Mouse (Mus musculus) thymus, postnatal 0 days (tissue): ENCODE measurements around the gene Wbp2nl. TPM values are rescaled to one million over a fixed set of nuclear protein-coding genes. Genes with fewer than 3 reads are reported as not detected.
"Not testable (repeated sequence)": the region's sequence is repeated elsewhere in the genome, so short reads cannot be mapped to it uniquely, and the experiment has no call there.

Experiments
- DNase-seq: peaks from one replicate; pipeline ENCODE4 v3.0.0-alpha.2; 2015; ENCODE audit warnings: low spot score
- polyA plus RNA-seq: library from polyadenylated mRNA; unstranded; fragments of >200 nt; fragmentation: Nextera tagmentation; extraction: Ambion mirVana; gene quantifications from 2 replicates; pipeline ENCODE4 v1.2.1, GENCODE M21; 2015

Wbp2nl gene
- polyA plus RNA-seq, 1 experiment from 2014 or later, result 0.22 TPM

GRCm38 (mm10) chr15:82348258-82348998 lies 49.7 kb downstream of the Wbp2nl start:
- no peak for DNase-seq

- DNase-seq, result no peak
These were observed 50.2 kb downstream of the Wbp2nl start for GRCm38 (mm10) chr15:82348999-82349341.

GRCm38 (mm10) chr15:82350349-82350748 lies 51.6 kb downstream of the Wbp2nl start:
- no peak for DNase-seq

- DNase-seq, result no peak
These were observed 52.7 kb downstream of the Wbp2nl start for GRCm38 (mm10) chr15:82351480-82351879.

- DNase-seq, result peak; percentile 36
These were observed 54.5 kb downstream of the Wbp2nl start for GRCm38 (mm10) chr15:82353078-82353744.

GRCm38 (mm10) chr15:82353745-82354113 lies 55.0 kb downstream of the Wbp2nl start:
- DNase-seq, result no peak

- peak; percentile 99 for DNase-seq
These were observed 55.6 kb downstream of the Wbp2nl start, which contains the start of gene Ndufa6 for GRCm38 (mm10) chr15:82354126-82354945. Gene Ndufa6, minus strand, starts transcription at chr15:82354322.

GRCm38 (mm10) chr15:82358431-82359260 lies 59.9 kb downstream of the Wbp2nl start:
- no peak for DNase-seq

GRCm38 (mm10) chr15:82361459-82362018 lies 62.8 kb downstream of the Wbp2nl start:
- DNase-seq, result peak; percentile 67

GRCm38 (mm10) chr15:82362234-82362633 lies 63.5 kb downstream of the Wbp2nl start:
- DNase-seq, result no peak

GRCm38 (mm10) chr15:82363801-82364200 lies 65.0 kb downstream of the Wbp2nl start:
- not testable (repeated sequence) for DNase-seq

Other genes with a start within 250 kb of the Wbp2nl start
- 0.04 TPM in 1 of 2 replicates, not detected in the other for gene 4930407I10Rik, start 239.8 kb upstream of the Wbp2nl start, polyA plus RNA-seq
- 0.04 TPM in 1 of 2 replicates, not detected in the other for gene Mei1, start 229.0 kb upstream of the Wbp2nl start, polyA plus RNA-seq
- 34.1 and 34.4 TPM in 2 replicates for gene Ccdc134, start 171.0 kb upstream of the Wbp2nl start, polyA plus RNA-seq
- gene Srebf2, start 151.8 kb upstream of the Wbp2nl start, polyA plus RNA-seq, result 152 and 161 TPM in 2 replicates
- gene Shisa8, start 86.1 kb upstream of the Wbp2nl start, polyA plus RNA-seq, result 0.15 and 0.26 TPM in 2 replicates
- 0.22 and 0.49 TPM in 2 replicates for gene Tnfrsf13c, start 74.6 kb upstream of the Wbp2nl start, polyA plus RNA-seq
- 59.3 and 61.5 TPM in 2 replicates for gene Cenpm, start 54.2 kb upstream of the Wbp2nl start, polyA plus RNA-seq
- not detected in 2 replicates for gene 1500009C09Rik, start 46.6 kb upstream of the Wbp2nl start, polyA plus RNA-seq
- gene Sept3, start 24.1 kb upstream of the Wbp2nl start, polyA plus RNA-seq, result 0.90 and 1.1 TPM in 2 replicates
- 35.9 and 38.4 TPM in 2 replicates for gene Naga, start 40.0 kb downstream of the Wbp2nl start, polyA plus RNA-seq
- 12.5 and 14.2 TPM in 2 replicates for gene Pheta2, start 40.0 kb downstream of the Wbp2nl start, polyA plus RNA-seq
- gene Smdt1, start 40.0 kb downstream of the Wbp2nl start, polyA plus RNA-seq, result 317 and 322 TPM in 2 replicates
- 488 and 492 TPM in 2 replicates for gene Ndufa6, start 55.4 kb downstream of the Wbp2nl start, polyA plus RNA-seq
- gene Cyp2d22, start 81.3 kb downstream of the Wbp2nl start, polyA plus RNA-seq, result 1.8 and 2.7 TPM in 2 replicates
- not detected in 2 replicates for gene Cyp2d11, start 95.1 kb downstream of the Wbp2nl start, polyA plus RNA-seq
- 0.10 TPM in 1 of 2 replicates, not detected in the other for gene Cyp2d10, start 108.2 kb downstream of the Wbp2nl start, polyA plus RNA-seq
- gene Cyp2d9, start 134.5 kb downstream of the Wbp2nl start, polyA plus RNA-seq, result not detected in 2 replicates